Mouse (Mus musculus): ENCODE data around the gene Rasip1. TPM values are rescaled to one million over a fixed set of nuclear protein-coding genes. Genes with fewer than 3 reads are reported as not detected.

Gene Rasip1
- polyA plus RNA-seq, 1 experiment from 2014 or later: 6.4 TPM

GRCm38 (mm10) chr7:45595176-45595575 is 32.1 kb upstream of the Rasip1 start:
- Histone ChIP-seq H3K9me3 (ENCODE audit: control insufficient read depth, low read length) (no peaks in the 10 kb centered on the region), H3K4me1 (ENCODE audit: control insufficient read depth, insufficient read depth, low read length) (no peaks in the 10 kb centered on the region), H3K27me3 (ENCODE audit: control insufficient read depth, insufficient read depth, low read length) (no peaks in the 10 kb centered on the region), H3K4me2 (ENCODE audit: low read depth, severe bottlenecking) (no peak overlapping the region), H3K9ac (ENCODE audit: low read length) (no peak overlapping the region), H3K4me3 (ENCODE audit: low read depth, low read length) (no peak overlapping the region), H3K27ac (replicated peaks; ENCODE audit: low read depth, low read length) (no peak overlapping the region), H3K36me3 (ENCODE audit: control insufficient read depth, insufficient read depth, low read length) (no peaks in the 10 kb centered on the region)
- no peak for ATAC-seq (ENCODE audit: insufficient number of reproducible peaks, low FRiP score, low TSS enrichment, low read depth)
- 80% methylated on average over 4 of the region's 4 CpGs for WGBS
- no peak for DNase-seq (ENCODE audit: low spot score)

- Histone ChIP-seq H3K4me3 (ENCODE audit: low read depth, low read length) (no peak overlapping the region), H3K27me3 (ENCODE audit: control insufficient read depth, insufficient read depth, low read length) (no peaks in the 10 kb centered on the region), H3K36me3 (ENCODE audit: control insufficient read depth, insufficient read depth, low read length) (no peaks in the 10 kb centered on the region), H3K9ac (ENCODE audit: low read length) (no peak overlapping the region), H3K9me3 (ENCODE audit: control insufficient read depth, low read length) (no peaks in the 10 kb centered on the region), H3K4me1 (ENCODE audit: control insufficient read depth, insufficient read depth, low read length) (no peaks in the 10 kb centered on the region), H3K27ac (replicated peaks; ENCODE audit: low read depth, low read length) (no peak overlapping the region), H3K4me2 (ENCODE audit: low read depth, severe bottlenecking) (no peak overlapping the region)
- DNase-seq (ENCODE audit: low spot score) (no peak), ATAC-seq (ENCODE audit: insufficient number of reproducible peaks, low FRiP score, low TSS enrichment, low read depth) (no peak)
- 81% methylated on average over 1 of the region's 1 CpGs for WGBS
Measured at GRCm38 (mm10) chr7:45596107-45596506, 31.2 kb upstream of the Rasip1 start.

GRCm38 (mm10) chr7:45597013-45597412 is 30.3 kb upstream of the Rasip1 start:
- no peaks in the 10 kb centered on the region for H3K9me3 ChIP-seq (ENCODE audit: control insufficient read depth, low read length)
- no peak for ATAC-seq (ENCODE audit: insufficient number of reproducible peaks, low FRiP score, low TSS enrichment, low read depth)
- no peak overlapping the region for H3K27ac ChIP-seq (replicated peaks; ENCODE audit: low read depth, low read length)
- no peak overlapping the region for H3K4me3 ChIP-seq (ENCODE audit: low read depth, low read length)
- WGBS: 85% methylated on average over 5 of the region's 5 CpGs
- DNase-seq (ENCODE audit: low spot score): no peak
- no peaks in the 10 kb centered on the region for H3K4me1 ChIP-seq (ENCODE audit: control insufficient read depth, insufficient read depth, low read length)
- H3K27me3 ChIP-seq (ENCODE audit: control insufficient read depth, insufficient read depth, low read length): no peaks in the 10 kb centered on the region
- no peak overlapping the region for H3K9ac ChIP-seq (ENCODE audit: low read length)
- H3K4me2 ChIP-seq (ENCODE audit: low read depth, severe bottlenecking): no peak overlapping the region
- H3K36me3 ChIP-seq (ENCODE audit: control insufficient read depth, insufficient read depth, low read length): no peaks in the 10 kb centered on the region

- Histone ChIP-seq H3K36me3 (ENCODE audit: control insufficient read depth, insufficient read depth, low read length) (no peaks in the 10 kb centered on the region), H3K9ac (ENCODE audit: low read length) (no peak overlapping the region), H3K4me3 (ENCODE audit: low read depth, low read length) (no peak overlapping the region), H3K27ac (replicated peaks; ENCODE audit: low read depth, low read length) (no peak overlapping the region), H3K9me3 (ENCODE audit: control insufficient read depth, low read length) (no peaks in the 10 kb centered on the region), H3K4me1 (ENCODE audit: control insufficient read depth, insufficient read depth, low read length) (no peaks in the 10 kb centered on the region), H3K4me2 (ENCODE audit: low read depth, severe bottlenecking) (no peak overlapping the region), H3K27me3 (ENCODE audit: control insufficient read depth, insufficient read depth, low read length) (no peaks in the 10 kb centered on the region)
- WGBS: 92% methylated on average over 6 of the region's 6 CpGs
- DNase-seq (ENCODE audit: low spot score): no peak
- no peak for ATAC-seq (ENCODE audit: insufficient number of reproducible peaks, low FRiP score, low TSS enrichment, low read depth)
Measured at GRCm38 (mm10) chr7:45597527-45597926, 29.8 kb upstream of the Rasip1 start.

GRCm38 (mm10) chr7:45598960-45599879 is 28.1 kb upstream of the Rasip1 start:
- no peak overlapping the region for H3K4me2 ChIP-seq (ENCODE audit: low read depth, severe bottlenecking)
- no peaks in the 10 kb centered on the region for H3K27me3 ChIP-seq (ENCODE audit: control insufficient read depth, insufficient read depth, low read length)
- H3K36me3 ChIP-seq (ENCODE audit: control insufficient read depth, insufficient read depth, low read length): no peaks in the 10 kb centered on the region
- no peaks in the 10 kb centered on the region for H3K9me3 ChIP-seq (ENCODE audit: control insufficient read depth, low read length)
- WGBS: 49% methylated on average over 18 of the region's 18 CpGs
- H3K4me1 ChIP-seq (ENCODE audit: control insufficient read depth, insufficient read depth, low read length): no peaks in the 10 kb centered on the region
- no peak overlapping the region for H3K27ac ChIP-seq (replicated peaks; ENCODE audit: low read depth, low read length)
- no peak overlapping the region for H3K4me3 ChIP-seq (ENCODE audit: low read depth, low read length)
- no peak for DNase-seq (ENCODE audit: low spot score)
- no peak for ATAC-seq (ENCODE audit: insufficient number of reproducible peaks, low FRiP score, low TSS enrichment, low read depth)
- no peak overlapping the region for H3K9ac ChIP-seq (ENCODE audit: low read length)

GRCm38 (mm10) chr7:45605704-45606289 is 21.5 kb upstream of the Rasip1 start:
- no peaks in the 10 kb centered on the region for H3K27me3 ChIP-seq (ENCODE audit: control insufficient read depth, insufficient read depth, low read length)
- 80% methylated on average over 9 of the region's 9 CpGs for whole genome bisulfite sequencing
- no peaks in the 10 kb centered on the region for H3K4me1 ChIP-seq (ENCODE audit: control insufficient read depth, insufficient read depth, low read length)
- H3K9me3 ChIP-seq (ENCODE audit: control insufficient read depth, low read length): no peaks in the 10 kb centered on the region
- H3K9ac ChIP-seq (ENCODE audit: low read length): no peak overlapping the region
- DNase-seq (ENCODE audit: low spot score): no peak
- H3K4me2 ChIP-seq (ENCODE audit: low read depth, severe bottlenecking): no peak overlapping the region
- no peak overlapping the region for H3K4me3 ChIP-seq (ENCODE audit: low read depth, low read length)
- no peak overlapping the region for H3K27ac ChIP-seq (replicated peaks; ENCODE audit: low read depth, low read length)
- ATAC-seq (ENCODE audit: insufficient number of reproducible peaks, low FRiP score, low TSS enrichment, low read depth): no peak
- no peaks in the 10 kb centered on the region for H3K36me3 ChIP-seq (ENCODE audit: control insufficient read depth, insufficient read depth, low read length)

GRCm38 (mm10) chr7:45609511-45609910 is 17.8 kb upstream of the Rasip1 start:
- no peak for DNase-seq (ENCODE audit: low spot score)
- ATAC-seq (ENCODE audit: insufficient number of reproducible peaks, low FRiP score, low TSS enrichment, low read depth): no peak
- Histone ChIP-seq H3K27me3 (ENCODE audit: control insufficient read depth, insufficient read depth, low read length) (no peaks in the 10 kb centered on the region), H3K27ac (replicated peaks; ENCODE audit: low read depth, low read length) (no peak overlapping the region), H3K4me2 (ENCODE audit: low read depth, severe bottlenecking) (no peak overlapping the region), H3K36me3 (ENCODE audit: control insufficient read depth, insufficient read depth, low read length) (no peaks in the 10 kb centered on the region), H3K4me1 (ENCODE audit: control insufficient read depth, insufficient read depth, low read length) (no peaks in the 10 kb centered on the region), H3K9ac (ENCODE audit: low read length) (no peak overlapping the region), H3K9me3 (ENCODE audit: control insufficient read depth, low read length) (no peaks in the 10 kb centered on the region), H3K4me3 (ENCODE audit: low read depth, low read length) (no peak overlapping the region)
- 77% methylated on average over 1 of the region's 1 CpGs for WGBS

- WGBS: 20% methylated on average over 6 of the region's 6 CpGs
- DNase-seq (ENCODE audit: low spot score): no peak
- ATAC-seq (ENCODE audit: insufficient number of reproducible peaks, low FRiP score, low TSS enrichment, low read depth): no peak
- Histone ChIP-seq H3K4me3 (ENCODE audit: low read depth, low read length) (no peak overlapping the region), H3K27me3 (ENCODE audit: control insufficient read depth, insufficient read depth, low read length) (peaks cover 25% of the 10 kb centered on the region), H3K9ac (ENCODE audit: low read length) (no peak overlapping the region), H3K4me1 (ENCODE audit: control insufficient read depth, insufficient read depth, low read length) (peaks cover 8% of the 10 kb centered on the region; the same call in 1 of the 2 replicates), H3K4me2 (ENCODE audit: low read depth, severe bottlenecking) (no peak overlapping the region), H3K27ac (replicated peaks; ENCODE audit: low read depth, low read length) (no peak overlapping the region), H3K36me3 (ENCODE audit: control insufficient read depth, insufficient read depth, low read length) (no peaks in the 10 kb centered on the region), H3K9me3 (ENCODE audit: control insufficient read depth, low read length) (no peaks in the 10 kb centered on the region)
Measured at GRCm38 (mm10) chr7:45616277-45616676, 11.0 kb upstream of the Rasip1 start.
